Mouse (Mus musculus): ENCODE data around the gene Large1.
"Not testable (repeated sequence)": the region's sequence is repeated elsewhere in the genome, so short reads cannot be mapped to it uniquely, and the experiment has no call there.

Gene Large1

GRCm38 (mm10) chr8:73172661-73173060, 180.7 kb downstream of the Large1 start:
- DNase-seq (ENCODE audit: low spot score in 2 of 2): no peak

DNA sequence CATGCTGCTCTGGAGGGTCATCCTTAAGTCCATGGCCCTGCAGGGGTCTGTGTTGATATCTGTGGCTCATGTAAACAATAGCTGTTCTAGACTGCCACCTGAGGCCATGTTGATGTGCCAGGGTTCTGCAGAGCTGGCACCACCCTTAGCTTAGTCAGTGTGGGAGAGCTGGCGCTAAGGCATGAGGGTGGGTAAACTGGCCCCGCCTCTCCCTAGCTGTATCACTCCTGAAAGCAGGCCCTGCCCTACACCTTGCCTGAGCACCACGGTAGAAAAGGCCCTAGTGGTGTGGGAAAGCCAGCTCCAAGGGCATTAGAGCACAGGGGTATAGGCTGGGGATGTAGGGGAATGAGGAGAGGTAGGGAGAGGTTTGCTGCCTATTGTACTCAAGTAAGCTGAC, 191.3 kb downstream of the Large1 start:
- DNase-seq (ENCODE audit: low spot score in 2 of 2): no peak

GRCm38 (mm10) chr8:73161564-73161963, 191.8 kb downstream of the Large1 start:
- DNase-seq (ENCODE audit: low spot score in 2 of 2): no peak

GRCm38 (mm10) chr8:73160945-73161344, 192.4 kb downstream of the Large1 start:
- no peak for DNase-seq (ENCODE audit: low spot score in 2 of 2)

- no peak for DNase-seq (ENCODE audit: low spot score in 2 of 2)
Measured at GRCm38 (mm10) chr8:73147236-73147635, 206.1 kb downstream of the Large1 start.

DNA sequence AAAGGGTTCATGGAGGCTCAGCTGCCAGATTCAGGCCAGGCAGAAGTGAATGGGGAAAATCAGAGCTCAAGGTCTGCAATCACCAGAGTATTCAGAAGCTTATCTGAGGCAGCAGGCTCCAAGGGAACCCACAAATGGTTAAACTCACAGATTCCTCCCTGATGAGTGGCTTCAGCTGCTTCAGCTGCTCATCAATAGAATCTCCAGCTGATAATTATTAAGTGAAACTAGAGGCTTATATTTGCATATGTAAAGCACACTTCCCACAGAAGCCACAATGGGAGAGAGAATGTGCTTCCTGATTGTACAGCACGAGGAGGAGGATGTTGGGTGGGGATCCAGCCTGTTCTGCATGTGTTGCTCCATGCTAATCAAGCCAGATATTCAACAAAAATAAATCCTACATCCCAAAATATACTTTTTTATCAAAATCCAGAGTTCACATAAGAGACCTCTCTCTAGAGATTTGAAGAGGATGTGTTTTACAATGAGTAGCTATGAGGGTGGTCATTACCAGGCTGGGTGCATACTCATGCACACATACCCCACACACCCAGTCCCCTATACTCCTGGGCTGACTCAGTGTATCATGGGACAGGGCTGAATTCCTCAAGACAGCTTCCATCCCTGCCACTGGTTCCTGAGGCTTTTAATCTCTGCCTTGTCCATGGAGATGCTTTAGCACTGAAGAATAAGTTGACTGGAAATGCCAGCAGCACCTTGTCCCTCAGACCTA, 210.5 kb downstream of the Large1 start:
- DNase-seq (ENCODE audit: low spot score in 2 of 2): no peak

DNA sequence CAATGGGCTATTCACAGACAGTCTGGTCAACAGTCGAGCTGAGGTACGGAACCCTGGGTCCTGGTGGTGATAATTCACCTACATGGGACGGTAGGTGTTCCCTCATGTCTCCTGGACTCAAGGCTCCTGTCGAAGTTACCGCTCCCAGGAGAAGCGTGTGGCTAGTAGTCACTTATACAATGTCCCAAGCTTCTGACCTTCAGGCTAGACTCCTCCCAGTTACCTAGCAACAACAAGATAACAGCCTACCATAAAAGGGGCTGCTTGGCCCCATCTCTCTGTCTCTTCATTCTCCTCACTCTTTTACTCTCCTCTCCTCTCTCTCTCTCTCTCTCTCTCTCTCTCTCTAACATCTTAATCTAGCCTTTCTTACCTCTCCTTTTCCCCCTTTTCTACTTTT, 217.9 kb downstream of the Large1 start:
- DNase-seq (ENCODE audit: low spot score in 2 of 2): no peak

DNA sequence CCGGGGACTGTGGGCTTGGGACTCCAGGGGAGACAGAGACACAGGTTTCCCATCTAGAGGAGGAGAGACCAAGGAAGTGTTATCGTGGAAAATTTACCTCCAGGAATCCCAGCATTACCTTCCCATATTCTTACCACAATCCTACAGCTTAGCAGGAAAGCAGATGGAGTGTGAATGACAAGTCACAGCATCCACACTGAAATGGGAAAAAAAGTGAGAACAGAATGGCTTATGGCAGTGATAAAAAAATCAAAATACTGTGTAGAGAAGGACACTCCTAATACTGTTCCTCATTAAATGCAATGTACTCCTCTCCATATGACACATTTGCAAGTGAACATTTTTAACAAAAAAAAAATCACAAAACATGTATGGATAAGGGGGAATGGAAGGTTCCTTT, 221.3 kb downstream of the Large1 start:
- DNase-seq (ENCODE audit: low spot score in 2 of 2): no peak

DNA sequence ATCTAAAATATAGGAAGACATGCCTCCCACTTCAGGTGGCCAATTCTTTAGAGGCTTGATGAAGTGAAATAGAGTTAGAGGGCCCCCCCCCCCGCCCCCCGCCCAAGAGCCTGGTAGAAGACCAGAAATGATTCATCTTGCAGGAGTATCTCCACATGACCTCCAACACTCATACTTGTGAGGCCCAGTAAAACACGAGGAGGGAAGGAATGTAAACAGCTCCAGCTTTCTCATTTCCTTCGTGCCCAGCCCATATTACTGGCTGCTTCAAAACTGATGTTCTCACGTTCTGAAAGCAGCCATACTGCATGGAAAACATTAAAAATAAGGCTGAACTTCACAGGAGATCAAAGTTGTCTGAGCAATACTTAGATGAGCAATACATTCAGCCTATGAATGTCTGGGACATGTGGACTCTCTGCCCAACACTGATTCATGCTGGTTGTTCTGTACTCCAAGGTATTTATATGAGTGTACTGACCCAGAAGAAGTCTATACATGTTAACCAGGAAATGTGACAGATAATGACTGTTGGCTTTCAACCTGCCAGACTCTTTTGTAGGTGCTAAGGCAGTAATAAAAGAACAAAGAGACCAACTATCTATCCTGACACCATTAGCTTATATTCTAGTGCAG, 229.4 kb downstream of the Large1 start:
- DNase-seq (ENCODE audit: low spot score in 2 of 2): no peak

- DNase-seq (ENCODE audit: low spot score in 2 of 2): no peak
Measured at GRCm38 (mm10) chr8:73112332-73112895, 240.9 kb downstream of the Large1 start.

GRCm38 (mm10) chr8:73104089-73104488, 249.3 kb downstream of the Large1 start:
- DNase-seq (ENCODE audit: low spot score in 2 of 2): no peak

- no peak for DNase-seq (ENCODE audit: low spot score in 2 of 2)
Measured at GRCm38 (mm10) chr8:73101069-73101468, 252.3 kb downstream of the Large1 start.

DNA sequence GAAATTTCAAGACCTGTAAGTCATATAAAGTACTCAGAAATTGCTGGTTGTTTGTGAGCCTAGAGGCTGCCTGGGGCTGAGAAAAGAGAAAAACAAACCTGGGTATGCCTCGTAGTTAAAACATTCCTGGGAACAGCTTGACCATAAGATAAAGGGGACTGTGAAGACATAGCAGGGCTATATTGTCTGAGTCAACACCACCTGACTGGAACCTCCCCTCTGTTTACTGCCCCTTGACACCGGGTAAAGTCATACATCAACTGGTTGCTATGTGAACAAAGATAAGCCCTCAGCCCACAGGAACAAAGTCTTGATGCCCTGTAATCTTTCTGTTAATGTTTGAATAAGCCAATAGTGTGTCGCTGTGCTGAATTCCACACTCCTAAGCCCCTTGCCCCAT, 252.7 kb downstream of the Large1 start:
- DNase-seq (ENCODE audit: low spot score in 2 of 2): not testable (repeated sequence)

DNA sequence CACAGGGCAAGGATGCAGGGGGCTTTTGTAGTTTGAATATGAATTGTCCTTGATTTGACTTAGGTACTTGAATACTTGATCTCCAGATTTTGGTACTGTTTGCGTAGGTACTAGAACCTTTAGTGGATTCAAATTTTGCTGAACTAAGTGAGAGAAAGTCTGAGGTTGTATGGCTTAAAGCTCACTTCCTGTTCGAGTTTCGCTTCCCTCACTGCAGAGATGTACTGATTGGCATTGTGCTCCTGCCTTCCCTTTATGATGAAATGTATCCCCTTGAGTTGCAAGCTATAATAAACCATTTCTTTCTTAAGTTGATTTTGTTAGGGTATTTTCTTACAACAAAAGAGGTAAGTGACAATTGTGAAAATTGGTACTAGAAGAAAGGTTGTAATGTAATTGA, 253.8 kb downstream of the Large1 start:
- no peak for DNase-seq (ENCODE audit: low spot score in 2 of 2)

DNA sequence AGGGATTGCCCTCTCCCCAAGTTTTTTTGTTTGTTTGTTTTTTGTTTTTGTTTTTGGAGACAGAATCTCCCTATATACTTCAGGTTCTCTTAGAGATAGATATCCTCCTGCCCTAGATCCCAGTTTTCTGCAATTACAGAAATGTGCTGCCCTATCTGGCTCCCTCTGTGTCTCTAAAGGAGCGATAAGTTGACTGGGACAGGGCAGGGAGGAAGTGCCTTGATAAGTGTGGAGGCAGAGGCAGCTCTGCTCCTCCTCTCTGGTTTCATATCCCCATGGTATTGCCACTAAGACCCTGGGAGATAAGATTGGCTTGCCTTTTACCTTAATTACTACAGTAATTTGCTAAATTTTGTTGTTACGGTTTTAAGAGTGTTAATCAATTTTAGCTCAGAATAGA, 256.4 kb downstream of the Large1 start:
- DNase-seq (ENCODE audit: low spot score in 2 of 2): no peak

GRCm38 (mm10) chr8:73077746-73078145, 275.6 kb downstream of the Large1 start:
- DNase-seq (ENCODE audit: low spot score in 2 of 2): not testable (repeated sequence)

DNA sequence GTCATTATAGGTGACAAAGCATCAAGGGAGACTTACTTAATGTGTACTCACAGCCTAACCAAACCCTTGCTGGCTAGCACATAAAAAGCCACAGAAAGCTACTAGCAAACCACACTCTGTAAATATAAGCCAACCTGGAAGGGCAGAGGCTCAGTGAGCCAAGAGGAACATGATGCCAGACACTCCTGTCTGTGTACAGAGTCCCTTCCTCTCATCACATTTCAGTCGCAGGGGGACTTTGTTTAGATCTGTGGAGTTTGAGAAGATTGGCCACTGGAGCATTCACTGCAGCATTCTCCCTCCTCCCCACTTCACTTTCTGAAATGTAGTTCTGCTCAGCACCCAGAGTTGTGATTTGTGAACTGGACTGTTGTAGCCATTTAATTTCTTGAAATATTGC, 291.9 kb downstream of the Large1 start:
- DNase-seq (ENCODE audit: low spot score in 2 of 2): no peak

GRCm38 (mm10) chr8:73054726-73055125, 298.6 kb downstream of the Large1 start:
- DNase-seq (ENCODE audit: low spot score in 2 of 2): no peak

DNA sequence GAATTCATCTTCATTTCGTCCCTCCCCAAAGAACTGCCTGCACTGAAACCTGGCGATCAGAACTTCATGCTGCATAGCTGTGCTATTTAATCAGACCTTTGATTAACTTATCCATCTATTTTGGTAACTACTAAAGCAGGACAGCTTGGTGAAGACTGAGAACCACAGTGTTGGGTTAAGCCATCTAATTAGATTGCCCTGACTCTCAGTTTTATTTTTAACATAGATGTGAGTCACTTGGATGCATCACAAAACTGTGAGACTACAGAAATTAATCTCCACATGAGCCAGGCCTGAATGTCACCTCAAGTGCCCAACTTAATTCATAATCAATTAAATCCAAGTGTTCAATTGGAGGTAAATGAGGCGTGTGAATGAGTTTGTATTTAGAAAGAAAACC, 299.5 kb downstream of the Large1 start:
- no peak for DNase-seq (ENCODE audit: low spot score in 2 of 2)

- no peak for DNase-seq (ENCODE audit: low spot score in 2 of 2)
Measured at GRCm38 (mm10) chr8:73052414-73052813, 300.9 kb downstream of the Large1 start.

- DNase-seq (ENCODE audit: low spot score in 2 of 2): no peak
Measured at GRCm38 (mm10) chr8:73048136-73048535, 305.2 kb downstream of the Large1 start.

GRCm38 (mm10) chr8:73029787-73030186, 323.6 kb downstream of the Large1 start:
- no peak for DNase-seq (ENCODE audit: low spot score in 2 of 2)

DNA sequence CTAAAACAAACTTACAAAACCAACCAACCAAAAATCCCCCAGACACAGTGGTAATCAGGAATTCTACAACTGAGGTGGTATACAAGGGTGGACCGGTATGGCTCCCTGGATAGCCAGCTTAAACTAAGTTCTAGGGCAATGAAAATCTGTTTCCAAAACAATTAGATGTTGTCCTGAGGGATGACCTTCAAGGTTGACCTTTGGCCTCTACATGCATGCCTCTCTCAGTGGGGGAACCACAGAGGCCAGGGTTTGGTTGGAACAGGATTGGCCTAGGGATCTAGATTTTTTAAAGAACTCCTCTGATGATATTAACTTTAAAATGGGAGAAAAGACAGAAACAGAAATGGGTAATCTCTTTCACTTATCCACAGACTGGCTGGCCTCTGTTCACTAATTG, 335.1 kb downstream of the Large1 start:
- no peak for DNase-seq (ENCODE audit: low spot score in 2 of 2)

All from thymus, postnatal 10 days (tissue).